Mouse (Mus musculus) natural killer cell, adult 2 months (primary cell): ENCODE measurements at regions not wholly inside any gene's neighbourhood (a gene's known extent, or its start where the extent isn't known, plus 50 kb on each side); places are given as distances from the start of the nearest gene placed in this dataset.

Experiments
- DNase-seq, 2 experiments: peaks; one replicate each; pipeline ENCODE4 v3.0.0; 2022; ENCODE audit warnings: low spot score in 2 of 2

- DNase-seq = no peak
These were observed 578.2 kb upstream of the Marcks start for GRCm38 (mm10) chr10:37716946-37717345.

DNA sequence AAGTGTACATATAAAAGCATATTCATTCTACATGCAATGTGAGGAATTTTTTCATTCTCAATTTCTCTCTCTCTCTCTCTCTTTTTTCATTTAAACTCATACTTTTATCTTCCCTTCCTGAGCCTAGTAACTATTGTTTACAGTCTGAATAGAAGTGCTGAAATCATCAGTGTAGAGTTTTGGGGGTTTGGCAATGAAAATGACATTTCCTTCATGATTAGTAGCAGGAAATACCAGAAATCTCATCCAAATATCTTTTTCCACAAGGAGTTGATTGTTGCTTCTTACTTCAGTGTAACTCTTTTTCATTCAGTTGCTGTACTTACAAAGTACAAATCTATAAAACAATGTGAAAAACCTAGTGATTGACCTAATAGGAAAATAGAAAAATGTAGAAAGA lies 572.7 kb upstream of the Marcks start:
- no peak for DNase-seq

DNA sequence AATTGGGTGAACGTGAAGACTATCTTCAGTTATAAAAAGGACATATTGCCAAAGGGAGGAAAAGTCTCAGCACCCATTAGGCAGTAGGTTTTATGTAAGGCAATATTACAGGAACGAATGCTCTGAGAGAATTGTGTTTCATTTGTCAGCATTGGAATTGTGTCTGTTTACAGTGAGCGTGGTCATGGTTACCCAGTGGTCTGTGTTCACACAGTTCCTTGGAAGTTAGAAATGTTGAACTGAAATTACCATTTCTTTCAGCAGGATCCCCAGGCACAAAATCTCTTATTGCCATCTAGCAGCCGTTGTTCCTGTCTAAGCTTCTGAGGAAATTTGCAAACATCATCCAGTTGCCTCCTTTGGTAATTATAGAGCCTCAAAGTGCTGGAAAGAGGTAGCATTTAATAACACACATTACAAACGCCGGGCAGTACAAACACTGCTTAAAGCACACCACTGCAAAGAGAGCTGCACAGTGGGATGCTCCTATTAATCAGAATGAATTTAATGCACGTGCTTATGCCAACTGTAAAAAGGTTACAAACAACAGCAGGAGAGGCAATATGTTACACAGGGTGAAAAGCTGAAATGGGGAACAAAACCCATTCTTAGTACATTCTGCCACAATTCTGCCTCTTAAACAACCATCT lies 555.4 kb upstream of the Marcks start:
- DNase-seq = no peak

DNA sequence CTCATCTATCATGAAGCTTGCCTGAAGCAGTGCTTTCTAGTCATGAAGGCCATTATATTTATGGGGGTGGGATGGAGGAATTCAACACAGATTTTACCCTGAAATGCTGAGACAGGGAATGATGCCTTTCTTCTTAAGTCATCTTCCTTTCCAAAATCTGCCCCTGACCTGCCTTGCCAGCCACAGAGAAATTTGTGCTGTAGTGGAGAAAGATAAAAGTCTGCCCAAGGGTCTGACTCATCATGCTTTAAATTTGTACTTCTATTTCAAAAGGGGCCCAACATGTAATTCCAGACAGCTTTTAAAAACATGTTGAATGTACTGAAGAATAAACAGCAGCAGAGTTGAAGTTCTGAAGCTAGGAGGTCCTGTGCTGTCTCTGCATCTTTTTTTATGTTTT lies 554.1 kb upstream of the Marcks start:
- DNase-seq = no peak

- DNase-seq = no peak
These were observed 553.2 kb upstream of the Marcks start for GRCm38 (mm10) chr10:37691939-37692338.

DNA sequence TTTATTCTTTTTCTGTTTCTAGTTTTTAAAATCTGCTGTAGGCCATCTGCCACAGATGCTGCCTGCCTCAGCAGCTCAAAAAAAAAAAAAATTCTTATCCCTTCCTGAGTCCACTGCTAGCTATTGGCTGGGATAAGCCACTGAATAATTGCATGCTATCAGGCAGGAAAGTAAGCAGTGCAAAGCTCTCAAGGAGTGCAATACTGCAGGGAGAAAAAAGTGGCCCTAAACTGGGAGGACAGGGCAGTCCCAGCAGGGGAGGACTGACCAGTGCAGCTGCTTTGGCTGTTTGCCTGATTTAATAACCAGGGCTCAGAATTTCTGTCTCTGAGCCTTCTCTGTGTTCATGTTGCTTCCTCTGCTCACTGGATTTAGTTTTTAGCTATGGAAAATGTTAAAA lies 544.4 kb upstream of the Marcks start:
- no peak for DNase-seq

GRCm38 (mm10) chr10:37680601-37681000 lies 541.9 kb upstream of the Marcks start:
- no peak for DNase-seq

DNA sequence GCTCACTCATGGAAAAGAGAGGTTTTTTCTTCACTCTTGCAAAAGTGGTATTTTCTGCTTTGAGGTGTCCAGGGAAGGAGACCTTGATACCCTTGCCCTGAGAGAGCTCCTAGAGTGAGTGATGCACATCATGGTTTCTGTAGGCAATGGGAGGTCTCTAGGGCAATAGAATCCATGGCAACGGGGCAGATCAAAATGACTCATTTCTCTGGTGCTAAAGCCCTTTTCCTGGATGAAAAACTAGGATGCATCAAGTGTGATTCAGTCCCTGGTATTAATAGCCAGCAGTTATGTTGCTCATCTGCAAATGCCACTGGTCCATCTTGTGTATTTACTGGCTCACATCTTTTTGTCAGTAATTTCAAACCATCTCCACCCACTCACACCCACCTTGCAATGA lies 539.1 kb upstream of the Marcks start:
- no peak for DNase-seq

- no peak for DNase-seq
These were observed 530.1 kb upstream of the Marcks start for GRCm38 (mm10) chr10:37668827-37669226.

GRCm38 (mm10) chr10:37667031-37667745 lies 528.5 kb upstream of the Marcks start:
- DNase-seq = no peak

GRCm38 (mm10) chr10:37666535-37666934 lies 527.8 kb upstream of the Marcks start:
- DNase-seq = no peak

DNA sequence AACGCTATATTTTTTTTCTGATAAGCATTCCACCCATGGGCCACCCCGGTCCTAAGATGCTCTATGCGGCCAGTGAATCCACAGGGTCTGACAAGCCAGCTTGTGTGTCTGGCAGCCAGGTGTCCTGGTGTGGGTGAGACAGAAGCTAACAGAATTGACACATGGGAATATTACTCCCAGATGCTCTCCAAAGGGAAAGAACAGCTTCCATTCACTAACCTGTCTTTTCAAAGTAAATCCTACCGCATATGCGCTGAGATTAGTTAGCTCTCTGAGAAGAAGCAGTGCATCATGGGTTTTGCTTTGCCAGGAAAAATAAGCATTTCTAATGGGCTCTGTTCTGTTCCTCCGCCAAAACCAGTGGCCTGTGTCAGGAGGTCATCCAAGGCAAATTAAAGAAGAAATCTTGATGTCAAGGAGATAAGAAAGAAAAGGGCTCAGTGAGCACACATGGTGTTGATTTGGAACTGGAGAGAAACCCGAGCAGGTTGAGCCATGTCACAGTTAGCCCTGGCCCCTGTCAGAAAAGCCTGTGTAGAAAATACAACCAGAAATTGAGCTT lies 498.4 kb upstream of the Marcks start:
- no peak for DNase-seq

DNA sequence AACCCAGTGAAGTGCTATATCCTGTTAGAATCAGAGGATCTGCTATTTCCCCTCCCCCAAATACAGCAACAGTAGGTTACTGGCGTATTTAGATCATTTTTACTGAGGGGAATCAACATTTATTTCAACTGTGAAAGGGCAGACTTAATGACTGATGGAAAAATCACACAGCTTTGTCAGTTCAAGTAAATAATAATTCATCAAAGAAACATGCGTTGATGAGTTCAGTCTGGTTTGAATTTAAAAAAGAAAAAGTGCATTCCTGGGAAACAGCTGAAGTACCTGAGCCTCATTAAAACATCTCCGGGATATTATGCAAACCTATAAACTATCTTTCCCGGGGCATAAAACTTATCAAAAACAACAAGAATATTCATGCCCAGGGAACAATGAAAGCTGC lies 497.7 kb upstream of the Marcks start:
- no peak for DNase-seq

GRCm38 (mm10) chr10:37630403-37630802 lies 491.7 kb upstream of the Marcks start:
- DNase-seq = no peak

DNA sequence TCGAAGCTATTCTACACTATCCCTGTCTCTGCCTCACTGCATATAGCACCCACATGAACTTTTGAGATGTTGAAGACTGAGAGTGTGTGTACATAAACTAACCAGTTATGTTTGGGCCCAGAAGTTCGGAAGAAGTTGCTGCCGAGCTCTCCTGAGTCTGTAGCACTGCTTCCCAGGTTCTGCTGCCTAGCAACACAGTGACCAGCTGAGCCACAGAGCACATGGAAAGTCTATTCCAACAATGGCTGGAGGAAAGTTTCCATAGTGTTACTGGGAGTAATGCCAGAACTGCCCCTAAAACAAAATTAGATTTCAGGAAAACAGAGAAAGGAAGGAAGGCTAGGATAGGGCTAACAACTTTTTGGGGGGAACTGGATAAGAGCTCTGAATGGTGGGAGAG lies 489.2 kb upstream of the Marcks start:
- no peak for DNase-seq

GRCm38 (mm10) chr10:37626758-37627201 lies 488.1 kb upstream of the Marcks start:
- DNase-seq = no peak

DNA sequence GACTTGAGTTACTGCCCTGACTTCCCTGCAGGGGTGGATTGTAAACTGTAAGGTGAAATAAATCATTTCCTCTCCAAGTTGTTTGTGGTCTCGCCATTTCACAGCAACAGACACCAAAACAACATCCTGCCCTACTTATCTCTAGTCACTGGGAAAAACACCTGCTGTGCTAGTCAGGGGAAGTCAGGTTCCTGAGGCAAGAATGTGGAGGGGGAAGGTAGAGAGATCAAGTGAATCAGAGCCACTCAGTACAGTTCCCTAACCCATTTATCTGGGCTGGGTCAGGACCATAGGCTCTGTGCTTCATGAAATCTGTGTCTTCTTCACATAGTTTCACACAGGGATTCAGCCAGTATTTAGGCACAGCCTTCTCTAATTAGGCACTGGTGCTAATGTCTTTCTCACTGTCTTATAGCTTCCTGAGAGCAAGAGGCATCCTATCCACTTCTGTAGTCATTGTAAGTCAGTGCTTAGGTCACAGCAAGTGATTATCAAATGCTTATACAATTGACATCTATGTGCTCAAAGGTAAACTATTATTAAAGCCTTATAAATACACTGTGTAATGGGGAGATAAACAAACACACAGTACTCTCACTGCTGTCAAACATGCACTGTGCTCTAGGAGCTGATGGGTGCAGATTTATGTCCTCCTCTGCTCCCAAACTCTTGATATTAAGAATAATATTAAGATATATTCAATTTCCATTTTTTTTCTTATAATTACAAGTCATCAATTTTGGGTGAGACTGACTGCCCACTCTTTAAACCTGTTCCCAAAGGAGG lies 487.4 kb upstream of the Marcks start:
- no peak for DNase-seq

GRCm38 (mm10) chr10:37623041-37623440 lies 484.3 kb upstream of the Marcks start:
- DNase-seq = no peak

DNA sequence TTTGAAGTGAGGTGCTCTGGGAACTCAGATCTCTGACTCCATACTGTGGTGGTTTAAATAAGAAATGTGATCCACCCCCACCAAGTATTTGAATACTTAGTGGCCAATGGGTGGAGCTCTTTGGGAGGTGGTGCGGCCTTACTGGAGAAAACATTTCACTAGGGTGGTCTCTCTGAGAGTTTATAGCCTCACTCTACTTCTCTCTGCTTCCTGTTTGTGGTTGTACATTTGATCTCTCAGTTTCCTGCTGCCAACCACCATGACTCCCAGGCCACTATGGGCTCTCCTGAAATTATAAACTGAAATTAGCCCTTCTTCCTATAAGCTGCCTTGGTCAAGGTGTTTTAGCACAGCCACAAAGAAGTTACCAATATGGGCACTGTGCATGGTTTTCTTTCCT lies 479.9 kb upstream of the Marcks start:
- no peak for DNase-seq

- no peak for DNase-seq
These were observed 479.1 kb upstream of the Marcks start for GRCm38 (mm10) chr10:37617708-37618300.

- no peak for DNase-seq
These were observed 477.4 kb upstream of the Marcks start for GRCm38 (mm10) chr10:37615926-37616691.
